Mouse (Mus musculus) small intestine, adult 2 months (tissue): ENCODE data around the gene Vmn2r51.
"Not testable (repeated sequence)": the region's sequence is repeated elsewhere in the genome, so short reads cannot be mapped to it uniquely, and the experiment has no call there.

ENCODE experiments used
- CTCF ChIP-seq: fragments of 200-500 bp; IDR thresholded peaks from 2 replicates; pipeline ENCODE4 v1.5.1; 2012; ENCODE audit warnings: low read depth, mild to moderate bottlenecking, control low read depth, inconsistent platforms, low read length, moderate library complexity, mixed read lengths; ENCODE audit not compliant: insufficient replicate concordance, insufficient read length; ENCODE audit errors: extremely low read depth
- POLR2A ChIP-seq: fragments of 200-500 bp; IDR thresholded peaks from 2 replicates; pipeline ENCODE4 v1.6.1; 2012; ENCODE audit warnings: low read depth, mild to moderate bottlenecking, control low read depth, inconsistent platforms, low read length, moderate library complexity

- TF ChIP-seq CTCF, POLR2A: not testable (repeated sequence)
Measured at GRCm38 (mm10) chr7:10105641-10106040, at the start of gene Vmn2r51.
